Mouse (Mus musculus) intestine, embryonic 15.5 days (tissue): Measurements from ENCODE around the gene Soat2. TPM values are rescaled to one million over a fixed set of nuclear protein-coding genes. Genes with fewer than 3 reads are reported as not detected.
A peak's percentile ranks its signal among the peaks of the same experiment; 100 is the strongest.

ENCODE experiments used
- ATAC-seq: fragments of 200-750 bp; cut with Nextera tagmentation; 2 replicates; pipeline ENCODE4 v1.8.0; 2017; ENCODE audit warnings: moderate TSS enrichment, moderate library complexity
- H3K27ac ChIP-seq: fragments of 300-500 bp; sonication (generic); 2 replicates; pipeline ENCODE4 v1.5.1; 2015; ENCODE audit warnings: mild to moderate bottlenecking, inconsistent platforms
- H3K27me3 ChIP-seq: fragments of 300-500 bp; sonication (generic); replicated peaks from 2 replicates; pipeline ENCODE4 v1.6.1; 2015; ENCODE audit warnings: inconsistent platforms
- H3K36me3 ChIP-seq: fragments of 300-500 bp; sonication (generic); 2 replicates; pipeline ENCODE4 v1.6.1; 2015; ENCODE audit warnings: inconsistent platforms
- H3K4me1 ChIP-seq: fragments of 300-500 bp; sonication (generic); replicated peaks from 2 replicates; pipeline ENCODE4 v1.6.1; 2015; ENCODE audit warnings: inconsistent platforms
- H3K4me2 ChIP-seq: fragments of 300-500 bp; sonication (generic); replicated peaks from 2 replicates; pipeline ENCODE4 v1.6.1; 2015; ENCODE audit warnings: mild to moderate bottlenecking, inconsistent platforms
- H3K4me3 ChIP-seq: fragments of 300-500 bp; sonication (generic); replicated peaks from 2 replicates; pipeline ENCODE4 v1.5.1; 2015; ENCODE audit warnings: inconsistent platforms
- H3K9ac ChIP-seq: fragments of 300-500 bp; sonication (generic); 2 replicates; pipeline ENCODE4 v1.6.1; 2015; ENCODE audit warnings: inconsistent platforms
- H3K9me3 ChIP-seq: fragments of 300-500 bp; sonication (generic); 2 replicates; pipeline ENCODE4 v1.6.1; 2016; ENCODE audit warnings: inconsistent platforms
- WGBS: fragments of 180-500 bp; shearing (Covaris S2); methylation state at CpG from one replicate; pipeline ENCODE4 v1.1.7; 2015; 5-methylcytosine and 5-hydroxymethylcytosine counted together
- polyA plus RNA-seq: library from polyadenylated mRNA; unstranded; fragments of >200 nt; fragmentation: Nextera tagmentation; extraction: Ambion mirVana; gene quantifications from 2 replicates; pipeline ENCODE4 v1.2.1, GENCODE M21; 2015

Soat2 gene
- polyA plus RNA-seq, 1 experiment from 2014 or later, result 12.0 TPM

- peak within 1 kb of the TSS; percentile 100 for H3K27ac ChIP-seq
- peaks cover 36% of the 10 kb centered on the region for H3K4me1 ChIP-seq
- WGBS, result under 1% methylated on average over 55 of the region's 68 CpGs
Observed at GRCm38 (mm10) chr15:102202971-102203834, 52.9 kb downstream of the Soat2 start, which contains the start of gene Zfp740. Zfp740 (plus strand) TSS chr15:102203249.

GRCm38 (mm10) chr15:102203835-102204381 lies 53.6 kb downstream of the Soat2 start:
- Histone ChIP-seq H3K4me2 (peak overlapping the region; percentile 84), H3K4me1 (peaks cover 36% of the 10 kb centered on the region), H3K9me3 (no peaks in the 10 kb centered on the region), H3K36me3 (peaks cover 21% of the 10 kb centered on the region), H3K4me3 (peak overlapping the region; percentile 92), H3K9ac (peak overlapping the region; percentile 98), H3K27ac (peak overlapping the region; percentile 100), H3K27me3 (no peaks in the 10 kb centered on the region)
- 0% methylated on average over 39 of the region's 72 CpGs for WGBS
- peak; percentile 68 for ATAC-seq

More at GRCm38 (mm10) chr15:102202971-102203834, 52.9 kb downstream of the Soat2 start, which contains the start of gene Zfp740:
- no peaks in the 10 kb centered on the region for H3K9me3 ChIP-seq
- H3K27me3 ChIP-seq, result no peaks in the 10 kb centered on the region
- H3K9ac ChIP-seq, result peak within 1 kb of the TSS; percentile 98
- H3K4me3 ChIP-seq, result peak within 1 kb of the TSS; percentile 92
- ATAC-seq, result peak; percentile 97
- peaks cover 14% of the 10 kb centered on the region for H3K36me3 ChIP-seq
- H3K4me2 ChIP-seq, result peak within 1 kb of the TSS; percentile 84

- H3K27me3 ChIP-seq, result no peaks in the 10 kb centered on the region
- H3K9ac ChIP-seq, result peak within 1 kb of the TSS; percentile 98
- peak within 1 kb of the TSS; percentile 100 for H3K27ac ChIP-seq
- peaks cover 20% of the 10 kb centered on the region for H3K36me3 ChIP-seq
- no peak for ATAC-seq
- H3K4me1 ChIP-seq, result peaks cover 36% of the 10 kb centered on the region
- 45% methylated on average over 19 of the region's 19 CpGs for WGBS
- H3K4me2 ChIP-seq, result peak within 1 kb of the TSS; percentile 84
- H3K9me3 ChIP-seq, result no peaks in the 10 kb centered on the region
- peak within 1 kb of the TSS; percentile 92 for H3K4me3 ChIP-seq
Observed at GRCm38 (mm10) chr15:102204674-102205505, 54.6 kb downstream of the Soat2 start, which contains the start of gene Csad. Csad (minus strand) TSS chr15:102204724.

GRCm38 (mm10) chr15:102205779-102206178 lies 55.5 kb downstream of the Soat2 start:
- no peaks in the 10 kb centered on the region for H3K27me3 ChIP-seq
- no peaks in the 10 kb centered on the region for H3K9me3 ChIP-seq
- H3K9ac ChIP-seq, result peak overlapping the region; percentile 98; the same call in 1 of the 2 replicates
- WGBS, result 36% methylated on average over 8 of the region's 8 CpGs
- H3K36me3 ChIP-seq, result peaks cover 23% of the 10 kb centered on the region
- H3K4me2 ChIP-seq, result peak overlapping the region; percentile 84
- ATAC-seq, result no peak
- H3K27ac ChIP-seq, result peak overlapping the region; percentile 54
- peaks cover 36% of the 10 kb centered on the region for H3K4me1 ChIP-seq
- H3K4me3 ChIP-seq, result peak overlapping the region; percentile 92

- H3K27me3 ChIP-seq, result no peaks in the 10 kb centered on the region
- H3K4me1 ChIP-seq, result peaks cover 34% of the 10 kb centered on the region
- H3K27ac ChIP-seq, result no peak overlapping the region
- 78% methylated on average over 3 of the region's 3 CpGs for WGBS
- H3K36me3 ChIP-seq, result peaks cover 34% of the 10 kb centered on the region
- H3K9ac ChIP-seq, result peak overlapping the region; percentile 1; the same call in 1 of the 2 replicates
- no peak for ATAC-seq
- H3K4me2 ChIP-seq, result no peak overlapping the region
- H3K4me3 ChIP-seq, result no peak overlapping the region
- H3K9me3 ChIP-seq, result no peaks in the 10 kb centered on the region
Observed at GRCm38 (mm10) chr15:102207351-102207750, 57.0 kb downstream of the Soat2 start.

- Histone ChIP-seq H3K27me3 (no peaks in the 10 kb centered on the region), H3K9ac (no peak overlapping the region), H3K27ac (no peak overlapping the region), H3K9me3 (no peaks in the 10 kb centered on the region), H3K4me3 (no peak overlapping the region), H3K36me3 (peaks cover 41% of the 10 kb centered on the region), H3K4me1 (peaks cover 30% of the 10 kb centered on the region), H3K4me2 (no peak overlapping the region)
- 66% methylated on average over 9 of the region's 9 CpGs for WGBS
- ATAC-seq, result no peak
Observed at GRCm38 (mm10) chr15:102208092-102208561, 57.8 kb downstream of the Soat2 start.

- peaks cover 30% of the 10 kb centered on the region for H3K4me1 ChIP-seq
- no peaks in the 10 kb centered on the region for H3K9me3 ChIP-seq
- no peak overlapping the region for H3K4me3 ChIP-seq
- no peak overlapping the region for H3K27ac ChIP-seq
- H3K36me3 ChIP-seq, result peaks cover 41% of the 10 kb centered on the region
- no peak for ATAC-seq
- H3K27me3 ChIP-seq, result no peaks in the 10 kb centered on the region
- WGBS, result 88% methylated on average over 8 of the region's 8 CpGs
- H3K9ac ChIP-seq, result no peak overlapping the region
- H3K4me2 ChIP-seq, result no peak overlapping the region
Observed at GRCm38 (mm10) chr15:102209114-102209513, 58.8 kb downstream of the Soat2 start.

- Histone ChIP-seq H3K27ac (no peak overlapping the region), H3K36me3 (peaks cover 46% of the 10 kb centered on the region), H3K4me2 (no peak overlapping the region), H3K9ac (no peak overlapping the region), H3K4me3 (no peak overlapping the region), H3K4me1 (peaks cover 14% of the 10 kb centered on the region), H3K27me3 (no peaks in the 10 kb centered on the region), H3K9me3 (no peaks in the 10 kb centered on the region)
- 88% methylated on average over 4 of the region's 4 CpGs for WGBS
- ATAC-seq, result peak; percentile 51; the same call in 1 of the 2 replicates
Observed at GRCm38 (mm10) chr15:102210816-102211215, 60.5 kb downstream of the Soat2 start.

GRCm38 (mm10) chr15:102211895-102212294 lies 61.6 kb downstream of the Soat2 start:
- 67% methylated on average over 6 of the region's 6 CpGs for WGBS
- no peak overlapping the region for H3K4me3 ChIP-seq
- no peak overlapping the region for H3K9ac ChIP-seq
- no peaks in the 10 kb centered on the region for H3K9me3 ChIP-seq
- no peak for ATAC-seq
- no peak overlapping the region for H3K4me2 ChIP-seq
- peaks cover 9% of the 10 kb centered on the region; the same call in 1 of the 2 replicates for H3K4me1 ChIP-seq
- no peak overlapping the region for H3K27ac ChIP-seq
- H3K36me3 ChIP-seq, result peaks cover 49% of the 10 kb centered on the region
- no peaks in the 10 kb centered on the region for H3K27me3 ChIP-seq
